Mouse (Mus musculus) myocyte (in vitro differentiated cells): Measurements from ENCODE around the gene Gm20388.

Source experiments
- CEBPB ChIP-seq: IDR thresholded peaks from 2 replicates; pipeline ENCODE4 v1.6.1; 2011; ENCODE audit warnings: mild to moderate bottlenecking, moderate library complexity; ENCODE audit not compliant: poor library complexity, insufficient read depth, severe bottlenecking
- E2F4 ChIP-seq: IDR thresholded peaks from one replicate; pipeline ENCODE4 v1.6.1; 2011; ENCODE audit warnings: mild to moderate bottlenecking, control low read depth, moderate library complexity; ENCODE audit not compliant: insufficient read depth
- MAX ChIP-seq: IDR thresholded peaks from one replicate; pipeline ENCODE4 v1.6.1; 2011; ENCODE audit warnings: low read depth, mild to moderate bottlenecking, control low read depth
- MYOD1 ChIP-seq, 3 experiments: IDR thresholded peaks; one replicate each; pipeline ENCODE4 v1.6.1; 2011; ENCODE audit warnings: control low read depth in 2 of 3, low read depth in 2 of 3, mild to moderate bottlenecking in 2 of 3, moderate library complexity in 1 of 3; ENCODE audit not compliant: insufficient read length in 2 of 3, control insufficient read depth in 1 of 3
- MYOG ChIP-seq, 3 experiments: IDR thresholded peaks; one replicate each; pipeline ENCODE4 v1.6.1; 2011; ENCODE audit warnings: control low read depth in 2 of 3, low read depth in 2 of 3, mild to moderate bottlenecking in 2 of 3; ENCODE audit not compliant: insufficient read length in 2 of 3, control insufficient read depth in 1 of 3, insufficient read depth in 1 of 3
- POLR2A ChIP-seq: IDR thresholded peaks from one replicate; pipeline ENCODE4 v1.6.1; 2011; ENCODE audit warnings: low read depth, mild to moderate bottlenecking, control low read depth, moderate library complexity; ENCODE audit not compliant: insufficient read length
- POLR2AphosphoS2 ChIP-seq: IDR thresholded peaks from one replicate; pipeline ENCODE4 v1.6.1; 2011; ENCODE audit warnings: low read depth, control low read depth; ENCODE audit not compliant: insufficient read length
- REST ChIP-seq: IDR thresholded peaks from one replicate; pipeline ENCODE4 v1.6.1; 2011; ENCODE audit warnings: mild to moderate bottlenecking, control low read depth, moderate library complexity; ENCODE audit not compliant: insufficient read depth, insufficient read length
- TCF12 ChIP-seq: IDR thresholded peaks from one replicate; pipeline ENCODE4 v1.6.1; 2011; ENCODE audit warnings: mild to moderate bottlenecking, control low read depth; ENCODE audit not compliant: poor library complexity, insufficient read depth, severe bottlenecking
- USF1 ChIP-seq: IDR thresholded peaks from one replicate; pipeline ENCODE4 v1.6.1; 2011; ENCODE audit warnings: low read depth, mild to moderate bottlenecking, control low read depth, moderate library complexity

DNA sequence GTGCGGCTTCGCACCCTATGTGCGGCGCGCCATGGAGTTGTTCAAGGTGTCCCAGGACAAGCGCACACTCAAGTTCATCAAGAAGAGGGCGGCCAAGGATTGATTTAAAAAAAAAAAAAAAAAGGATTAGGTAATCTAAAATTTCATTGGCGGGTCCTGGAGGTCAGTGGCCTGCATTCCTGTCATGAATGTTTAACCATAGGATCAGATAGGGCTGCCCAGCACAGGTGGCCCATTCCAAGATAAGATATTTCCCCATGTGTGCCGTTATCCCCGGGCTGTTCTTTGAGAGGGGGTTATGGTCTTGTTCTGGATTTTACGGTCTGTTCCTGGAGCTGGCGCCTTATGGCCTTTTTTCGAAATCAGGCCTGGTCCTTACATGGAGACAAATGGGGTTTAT is 2926.1 kb downstream of the Gm20388 start:
- no peak for TF ChIP-seq POLR2AphosphoS2
- no peak for TF ChIP-seq POLR2A
- TF ChIP-seq E2F4, result no peak
- no peak for TF ChIP-seq USF1
- no peak for TF ChIP-seq MAX
- peak in 1 of 3 experiments; percentile 29 for TF ChIP-seq MYOG (IDR thresholded peaks at IDR 0.05; ENCODE audit: control insufficient read depth in 1 of 3, insufficient read depth in 1 of 3, insufficient read length in 2 of 3, low read depth in 2 of 3)
- TF ChIP-seq CEBPB, result no peak
- TF ChIP-seq MYOD1 (IDR thresholded peaks at IDR 0.05; ENCODE audit: control insufficient read depth in 1 of 3, insufficient read length in 2 of 3, low read depth in 2 of 3), result peak in 1 of 3 experiments; percentile 27
- TF ChIP-seq TCF12, result peak; percentile 13
- TF ChIP-seq REST, result no peak
